Mouse (Mus musculus): Measurements from ENCODE around the gene Cdyl2.

Cdyl2 gene

DNA sequence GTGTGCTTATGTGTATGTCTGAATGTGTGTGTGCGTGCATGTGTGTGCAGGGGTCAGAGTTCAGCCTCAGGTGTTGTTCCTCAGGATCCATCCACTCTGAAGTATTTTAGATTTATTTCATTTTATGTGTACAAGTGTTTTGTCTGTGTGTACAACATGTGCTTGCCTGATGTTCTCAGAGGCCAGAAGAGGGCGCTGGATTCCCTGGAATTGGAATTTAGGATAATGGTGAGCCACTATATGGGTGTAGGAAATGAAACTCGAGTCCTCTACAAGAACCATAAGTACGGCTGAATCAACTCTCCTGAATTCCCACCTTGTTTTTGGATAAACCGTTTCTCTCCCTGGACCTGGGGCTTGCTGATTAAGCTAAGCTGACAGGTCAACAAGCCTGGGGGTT is 61.2 kb downstream of the Cdyl2 start:
- peak; percentile 36 for DNase-seq (ENCODE audit: low read depth)

DNA sequence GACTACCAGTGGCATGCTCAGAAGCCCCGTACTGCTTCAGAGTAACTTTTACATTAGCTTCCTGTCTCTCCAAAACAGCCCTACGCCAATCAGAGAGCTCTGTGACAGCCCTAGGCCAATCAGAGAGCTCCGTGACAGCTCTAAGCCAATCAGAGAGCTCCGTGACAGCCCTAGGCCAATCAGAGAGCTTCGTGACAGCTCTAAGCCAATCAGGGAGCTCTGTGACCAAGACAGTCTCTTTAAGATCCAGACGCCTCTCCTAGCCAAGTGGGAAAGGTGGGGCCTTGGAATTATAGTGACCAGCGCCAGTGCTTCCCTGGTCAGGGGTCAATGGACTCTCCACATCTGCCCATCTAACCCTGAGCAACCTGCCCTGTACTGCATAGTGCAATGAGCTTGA is 62.2 kb downstream of the Cdyl2 start:
- DNase-seq (ENCODE audit: low read depth) = no peak

DNA sequence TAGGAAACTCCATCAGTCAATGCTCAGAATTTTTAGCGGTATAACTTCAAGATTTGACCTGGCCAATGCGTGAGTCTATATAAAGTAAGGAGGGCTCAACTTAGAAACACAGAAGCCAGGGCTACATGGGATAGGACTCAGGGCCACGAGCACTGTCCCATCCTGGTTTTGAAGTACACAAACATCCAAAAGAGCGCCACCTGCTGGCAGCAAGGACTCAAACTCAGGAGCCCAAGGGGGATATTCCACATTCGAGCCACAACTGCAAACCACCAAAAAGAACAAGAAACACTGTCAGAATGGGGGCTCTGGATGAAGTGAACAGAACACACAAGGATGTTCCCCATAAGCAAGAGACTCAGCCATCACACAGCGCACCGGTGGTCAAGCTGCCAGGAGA is 63.8 kb downstream of the Cdyl2 start:
- DNase-seq (ENCODE audit: low read depth) = no peak

DNA sequence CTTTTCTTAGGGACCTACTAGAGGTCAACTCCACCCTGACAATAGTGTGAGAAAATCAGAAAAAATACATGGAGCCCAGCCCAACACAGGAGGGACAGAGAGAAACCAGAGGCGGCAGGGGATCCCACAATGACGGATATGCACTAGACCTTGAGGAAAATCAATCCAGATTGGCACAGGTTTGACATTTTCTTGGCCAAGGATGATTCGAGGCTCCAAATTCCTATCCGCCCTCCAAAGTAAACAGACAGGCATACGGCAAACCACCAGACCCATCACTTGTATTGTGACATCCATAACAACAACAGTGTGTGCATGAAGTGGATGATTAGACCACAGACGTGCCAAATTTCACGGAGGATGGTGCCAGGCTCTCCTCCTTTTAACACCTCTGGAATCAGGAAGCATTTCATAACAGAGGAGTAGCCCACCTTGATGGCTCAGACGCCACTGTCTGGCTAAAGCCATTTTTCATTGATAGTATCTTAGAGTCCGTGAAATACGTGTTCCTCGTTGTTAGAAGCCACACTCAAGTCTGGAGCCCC is 65.9 kb downstream of the Cdyl2 start:
- no peak for DNase-seq (ENCODE audit: low read depth)

DNA sequence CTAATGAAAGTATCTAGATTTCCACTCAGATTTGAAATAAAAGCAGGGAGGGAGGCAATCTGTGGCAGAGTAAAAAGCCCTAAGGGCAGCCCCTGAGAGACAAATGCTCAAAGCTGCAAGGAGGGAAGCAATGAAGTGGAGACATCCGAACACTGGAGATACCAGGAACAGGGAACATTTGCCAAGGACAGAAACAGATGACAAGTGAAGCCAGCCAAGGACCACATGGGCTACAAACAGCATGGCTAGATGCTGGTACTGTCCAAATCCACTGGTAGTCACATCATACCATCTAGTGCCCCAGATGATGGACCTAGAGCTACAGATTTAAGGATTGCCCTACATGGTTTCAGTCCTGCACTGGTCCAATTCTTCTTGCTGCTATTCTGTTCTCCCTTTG is 71.3 kb downstream of the Cdyl2 start:
- no peak for DNase-seq (ENCODE audit: low read depth)

DNA sequence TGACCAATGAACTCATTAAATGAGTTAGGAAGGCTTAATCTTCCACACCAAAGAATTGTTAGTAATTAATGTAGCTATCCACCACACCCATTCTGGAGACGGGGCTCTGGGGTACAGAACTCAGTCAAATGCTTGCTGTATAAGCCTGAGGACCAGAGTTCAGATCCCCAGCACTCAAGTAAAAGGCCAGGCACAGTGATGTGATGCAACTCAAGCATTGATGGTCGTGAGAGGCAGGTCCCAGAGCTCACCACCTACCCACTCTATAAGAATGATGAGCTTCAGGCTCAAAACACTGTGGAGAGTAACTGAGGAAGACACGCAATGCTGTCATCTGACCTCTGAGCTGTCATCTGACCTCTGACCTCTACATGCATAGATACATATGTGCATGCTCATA is 76.0 kb downstream of the Cdyl2 start:
- no peak for DNase-seq (ENCODE audit: low read depth)

DNA sequence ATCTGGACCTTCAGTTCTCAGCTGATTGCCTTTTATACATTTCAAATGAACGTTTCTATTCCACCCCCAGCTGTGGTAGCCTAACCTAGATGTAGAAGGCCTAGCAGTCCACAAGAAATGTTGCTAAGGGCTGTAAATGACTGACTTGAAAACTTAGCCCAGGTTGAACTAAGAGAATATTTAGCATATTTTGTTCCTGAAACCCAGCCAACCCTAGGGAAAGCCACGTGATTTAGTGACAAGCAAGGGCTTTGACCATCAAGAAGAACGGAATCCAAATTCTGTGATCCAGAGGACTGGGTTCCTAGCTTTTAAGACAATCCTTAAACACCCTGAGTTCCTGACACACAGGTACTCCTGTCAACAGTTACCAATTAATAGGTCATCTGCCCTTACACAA is 77.9 kb downstream of the Cdyl2 start:
- no peak for DNase-seq (ENCODE audit: low read depth)

DNA sequence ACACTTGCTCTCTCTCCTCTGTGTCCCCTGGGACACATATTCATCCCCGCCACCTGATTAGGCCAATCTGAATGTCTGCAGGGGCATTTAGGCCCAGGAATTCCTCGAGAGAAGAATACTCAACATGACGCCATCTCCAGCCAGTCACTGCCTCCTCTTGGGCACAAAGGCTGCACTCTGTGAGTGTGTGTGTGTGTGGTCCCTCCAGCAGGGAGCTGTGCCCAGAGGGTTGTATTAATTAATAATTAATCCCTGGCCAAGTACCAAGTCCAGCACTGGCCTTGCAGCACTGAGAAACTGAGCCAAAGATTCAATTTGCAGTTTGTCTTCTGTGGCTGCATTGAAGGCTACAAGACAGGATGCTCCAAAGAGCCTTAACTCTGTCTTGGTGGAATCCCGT is 79.8 kb downstream of the Cdyl2 start:
- no peak for DNase-seq (ENCODE audit: low read depth)

DNA sequence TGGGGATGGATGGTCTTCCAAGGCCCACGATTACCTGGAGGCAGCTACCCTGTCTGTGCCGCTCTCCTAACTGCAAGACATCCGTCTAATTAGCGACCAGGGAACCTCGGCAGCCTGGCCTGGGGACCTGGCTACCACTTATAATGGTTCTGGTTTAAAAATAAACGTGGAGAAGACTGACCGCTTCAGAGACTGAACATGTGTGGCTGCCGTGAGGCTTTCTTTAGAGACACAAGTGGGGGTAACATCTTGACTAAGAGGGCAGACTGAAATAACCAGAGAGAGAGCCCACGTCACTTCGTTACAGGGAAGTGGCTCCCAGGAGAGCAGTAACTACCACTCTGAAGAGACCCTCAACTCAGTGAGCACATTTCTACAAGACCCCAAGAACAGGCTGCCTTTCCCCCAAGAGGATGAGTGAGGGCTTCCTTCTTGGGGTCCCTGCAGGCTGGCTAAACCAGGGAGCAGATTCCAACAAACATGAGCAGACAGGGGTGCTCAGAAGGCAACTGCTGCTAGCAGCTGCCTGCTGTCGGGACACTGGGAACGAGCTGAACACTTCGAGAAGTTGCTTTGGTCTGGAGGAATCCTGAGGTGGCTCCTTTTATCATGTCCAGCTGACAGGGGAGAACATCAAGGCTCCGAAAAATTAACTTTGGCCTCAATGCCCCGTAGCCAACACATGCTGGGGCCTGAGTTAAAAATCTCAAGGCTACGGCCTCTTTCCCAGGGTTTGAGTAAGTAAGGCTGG is 82.6 kb downstream of the Cdyl2 start:
- no peak for DNase-seq (ENCODE audit: low read depth)

DNA sequence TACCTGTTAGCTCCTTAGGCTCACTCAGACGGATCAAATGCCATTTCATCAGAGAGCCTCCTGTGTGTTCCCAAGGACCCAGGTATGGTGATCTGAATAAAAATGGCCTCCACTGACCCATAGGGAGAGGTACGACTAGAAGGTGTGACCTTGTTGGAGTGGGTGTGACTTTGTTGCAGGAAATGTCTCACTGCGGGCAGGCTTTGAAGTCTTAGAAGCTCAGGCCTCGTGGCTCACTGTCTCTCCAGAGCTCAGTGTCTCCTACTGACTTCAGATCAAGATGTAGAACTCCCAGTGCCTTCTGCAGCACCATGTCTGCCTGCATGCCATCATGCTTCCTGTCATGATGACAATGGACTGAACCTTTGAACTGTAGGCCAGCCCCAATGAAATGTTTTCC is 87.4 kb downstream of the Cdyl2 start:
- DNase-seq (ENCODE audit: low read depth) = peak; percentile 56

DNA sequence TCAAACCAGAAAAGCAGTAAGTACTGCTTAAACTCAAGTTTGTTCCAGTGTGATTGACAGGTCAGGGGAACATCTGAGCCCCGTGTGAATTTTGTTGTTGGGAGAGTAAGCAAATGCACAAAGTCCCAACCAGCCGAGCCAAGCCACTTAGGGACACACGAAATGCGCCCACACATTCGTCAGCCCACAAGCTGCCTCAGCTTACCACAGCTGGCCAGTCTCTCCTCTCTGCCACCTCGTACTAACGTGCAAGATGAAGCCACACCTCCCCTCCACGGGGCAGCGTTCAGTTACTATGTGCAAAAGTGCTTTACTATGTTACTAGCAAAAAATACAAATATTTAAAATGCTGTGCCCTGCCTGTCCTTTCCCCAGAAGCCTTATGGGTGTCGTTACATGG is 91.9 kb downstream of the Cdyl2 start:
- no peak for DNase-seq (ENCODE audit: low read depth)

DNA sequence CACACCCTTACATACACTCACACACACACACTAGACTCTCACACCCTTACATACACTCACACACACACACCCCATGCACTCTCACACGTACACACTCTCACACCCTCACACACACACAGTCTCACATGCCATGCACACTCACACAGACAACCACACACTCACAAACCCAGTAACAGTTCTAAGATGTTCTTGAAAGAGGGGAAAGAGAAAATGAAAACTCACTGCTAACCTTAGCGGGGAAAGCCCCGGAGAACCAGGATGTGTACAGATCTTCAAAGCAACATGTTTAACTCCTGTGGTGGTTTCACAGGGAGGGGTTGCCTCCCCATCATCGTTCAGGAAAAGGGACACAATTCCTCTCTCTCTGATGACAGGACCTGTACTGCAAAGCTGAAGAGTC is 94.8 kb downstream of the Cdyl2 start:
- peak; percentile 85 for DNase-seq (ENCODE audit: low read depth)

DNA sequence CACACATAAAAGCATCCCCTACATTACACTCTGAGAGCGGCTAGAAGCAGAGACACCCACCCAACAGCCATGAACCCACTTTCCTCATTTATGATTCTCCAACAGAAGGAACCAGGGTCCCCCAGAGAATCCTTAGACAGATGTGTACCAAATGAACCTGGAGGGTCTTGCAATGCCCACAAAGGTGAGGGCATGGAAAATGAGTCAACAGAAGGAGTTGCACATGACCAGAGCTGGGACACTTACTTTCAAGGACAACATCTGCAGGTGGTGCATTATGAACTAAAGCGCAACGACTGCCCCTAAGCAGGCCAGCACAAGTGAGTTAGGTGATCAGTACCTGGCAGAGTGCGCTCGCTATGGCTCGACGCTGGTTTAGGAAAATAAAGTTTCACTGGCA is 95.6 kb downstream of the Cdyl2 start:
- DNase-seq (ENCODE audit: low read depth) = no peak

DNA sequence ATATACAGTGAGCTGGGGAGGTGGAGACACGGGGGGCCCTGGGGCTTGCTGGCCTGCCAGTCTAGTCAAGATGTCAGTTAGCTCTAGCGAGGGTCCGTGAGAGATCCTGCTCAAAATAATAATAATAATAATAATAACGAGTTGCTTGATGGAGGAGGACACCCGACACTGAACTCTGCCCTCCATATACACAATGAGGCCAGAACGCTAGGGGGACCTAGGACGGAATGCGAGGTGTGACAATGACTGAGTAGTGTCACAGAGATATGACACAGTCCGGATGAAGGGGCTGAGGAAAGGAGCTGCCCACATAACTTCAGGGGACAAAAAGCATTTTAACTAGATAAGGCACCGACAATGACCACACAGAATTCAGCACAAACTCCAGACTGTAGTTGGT is 96.4 kb downstream of the Cdyl2 start:
- no peak for DNase-seq (ENCODE audit: low read depth)

DNA sequence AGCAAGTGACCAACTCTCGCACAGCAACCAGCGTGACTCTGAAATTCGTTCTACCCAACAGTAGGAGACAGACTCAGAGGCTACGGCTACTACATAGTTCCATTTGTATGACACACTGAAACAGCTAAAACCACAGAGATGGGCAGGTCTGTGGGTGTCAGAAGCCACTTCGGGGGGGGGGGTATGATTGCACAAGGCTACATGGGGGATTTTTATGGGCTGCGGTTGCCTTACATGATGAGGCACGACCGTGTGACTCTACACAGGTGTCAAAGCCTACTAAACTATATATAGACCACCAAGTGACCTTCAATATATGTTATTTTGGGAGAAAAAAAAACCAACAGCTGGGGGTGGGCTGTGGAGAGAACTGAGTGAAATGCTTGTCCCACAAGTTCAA is 96.8 kb downstream of the Cdyl2 start:
- peak; percentile 74 for DNase-seq (ENCODE audit: low read depth)

DNA sequence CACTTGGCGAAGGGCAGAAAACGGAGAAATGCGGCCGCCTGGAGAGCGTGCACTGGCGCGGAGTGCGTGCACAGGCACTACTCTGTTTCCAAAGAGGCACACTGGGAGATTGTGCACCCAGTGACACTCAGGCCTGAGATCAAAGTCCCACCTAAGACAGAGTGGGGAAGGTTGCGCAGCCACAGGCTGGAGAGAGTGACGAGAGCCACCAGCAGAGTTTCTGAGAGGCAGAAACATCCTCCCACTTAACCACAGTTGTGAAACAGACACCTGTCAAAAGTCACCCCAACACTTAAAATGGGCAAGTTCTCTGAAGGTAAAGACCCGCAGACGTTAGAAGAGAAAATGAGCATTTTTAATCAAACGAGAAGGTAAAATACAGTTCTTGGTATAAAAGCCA is 97.5 kb downstream of the Cdyl2 start:
- DNase-seq (ENCODE audit: low read depth) = peak; percentile 86

DNA sequence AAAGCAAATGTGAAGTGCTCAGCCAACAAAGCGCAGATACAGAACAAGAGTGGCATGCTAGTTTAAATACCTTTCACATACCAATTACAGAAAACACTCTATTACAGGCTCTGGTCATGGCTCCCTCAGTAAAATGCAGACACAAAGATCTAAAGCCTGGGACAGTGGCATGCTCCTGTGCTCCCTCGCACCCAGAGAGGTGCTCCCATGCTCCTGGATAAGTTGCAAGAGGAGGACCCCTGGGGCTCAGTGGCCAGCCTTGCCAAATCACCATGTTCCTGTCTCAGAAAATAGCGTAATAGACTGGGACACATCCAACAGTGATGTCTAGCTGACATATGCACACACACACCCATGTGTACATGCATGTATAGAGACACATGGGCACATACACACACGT is 98.4 kb downstream of the Cdyl2 start:
- no peak for DNase-seq (ENCODE audit: low read depth)

DNA sequence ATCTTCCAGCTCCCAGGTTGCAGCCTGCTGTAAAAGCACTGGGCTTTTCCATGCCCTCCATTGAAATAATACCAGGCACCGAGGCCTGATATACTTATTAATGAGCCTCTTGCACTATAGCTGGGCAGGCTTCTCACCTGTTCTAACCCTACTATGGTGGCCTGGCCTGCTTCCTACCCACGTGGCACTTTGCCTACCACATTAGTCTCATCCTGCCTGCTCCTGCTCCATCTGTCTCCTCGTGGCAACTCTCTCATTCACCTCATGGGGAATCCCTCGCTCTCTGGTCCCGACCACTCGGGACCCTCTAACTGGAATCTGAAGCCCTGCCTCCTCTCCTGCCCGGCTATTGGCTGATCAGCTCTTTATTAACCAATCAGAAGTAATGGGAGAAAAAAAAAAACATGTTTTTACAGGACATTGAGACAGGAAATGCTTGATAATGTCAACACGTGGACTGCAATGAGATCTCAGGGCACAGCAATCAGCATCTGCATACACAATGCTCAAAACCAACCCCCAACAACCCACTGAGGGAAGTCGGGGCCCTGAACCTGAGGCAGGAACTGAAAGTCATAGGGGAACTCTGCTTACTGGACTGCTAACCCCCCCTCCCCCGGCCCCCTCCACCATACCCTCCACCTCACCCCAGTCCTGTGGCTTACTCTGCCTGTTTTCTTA is 99.2 kb downstream of the Cdyl2 start:
- no peak for DNase-seq (ENCODE audit: low read depth)

DNA sequence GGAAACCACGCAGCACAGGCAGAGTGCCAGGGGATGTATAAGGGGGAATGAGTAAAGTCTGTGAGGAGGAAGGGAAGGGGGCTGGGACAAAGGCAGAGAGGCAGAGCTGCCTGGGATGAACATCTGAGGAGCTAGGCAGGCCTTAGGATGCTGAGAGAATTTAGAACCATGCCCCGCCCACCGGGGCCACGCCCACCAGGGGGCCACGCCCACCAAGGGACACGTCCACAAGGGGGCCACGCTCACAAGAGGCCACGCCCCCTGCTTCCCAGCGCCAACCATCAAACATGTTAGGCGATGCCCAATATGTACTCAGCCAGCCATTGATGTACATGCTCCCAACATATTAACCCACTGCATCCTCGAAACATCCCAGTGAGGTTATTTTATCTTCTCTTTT is 102.7 kb downstream of the Cdyl2 start:
- peak; percentile 48 for DNase-seq (ENCODE audit: low read depth)

DNA sequence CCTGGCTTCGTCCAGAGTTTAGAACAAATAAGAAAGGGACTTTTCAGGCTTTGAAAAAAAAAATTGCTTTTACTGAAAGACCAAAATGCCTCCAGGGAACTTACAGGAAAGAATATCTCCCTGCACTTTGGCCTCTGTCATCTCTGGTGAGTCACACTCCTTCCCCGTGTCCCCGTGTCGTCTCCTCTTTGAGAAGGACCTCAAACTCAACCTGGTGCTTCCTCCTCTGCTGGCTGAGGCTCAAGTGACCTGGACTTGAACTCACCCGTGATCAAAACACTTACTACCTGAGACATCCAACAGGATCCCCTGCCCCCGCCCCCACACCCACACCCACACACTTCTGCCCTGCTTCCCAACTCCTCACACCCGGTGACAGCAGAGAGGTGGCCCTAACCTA is 103.8 kb downstream of the Cdyl2 start:
- DNase-seq (ENCODE audit: low read depth) = no peak

DNA sequence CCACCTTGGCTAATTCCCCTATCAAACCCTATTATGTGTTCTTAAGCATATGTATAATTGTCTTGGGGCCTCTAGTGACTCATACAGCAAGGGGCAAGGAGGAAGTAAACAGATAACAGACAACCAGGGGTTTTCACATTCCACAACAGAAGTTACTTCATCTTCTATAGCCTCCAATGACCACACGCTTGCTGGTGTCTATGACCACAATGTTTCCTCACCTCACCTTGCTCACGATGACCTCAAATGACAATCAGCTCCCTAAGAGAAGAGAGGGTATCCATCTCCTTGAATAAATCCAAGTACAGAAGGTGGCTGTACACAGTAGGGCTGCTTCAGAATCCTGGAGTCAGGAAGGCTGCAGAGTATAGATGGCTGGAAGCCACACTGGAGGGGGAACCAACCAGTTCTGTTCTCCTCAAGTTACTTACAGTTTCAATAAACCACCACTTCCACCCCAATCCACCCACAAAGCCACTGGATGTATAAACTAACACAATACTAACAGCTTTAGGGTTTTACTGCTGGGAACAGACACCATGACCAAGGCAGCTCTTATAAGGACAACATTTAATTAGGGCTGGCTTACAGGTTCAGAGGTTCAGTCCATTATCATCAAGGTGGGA is 104.8 kb downstream of the Cdyl2 start:
- DNase-seq (ENCODE audit: low read depth) = no peak

DNA sequence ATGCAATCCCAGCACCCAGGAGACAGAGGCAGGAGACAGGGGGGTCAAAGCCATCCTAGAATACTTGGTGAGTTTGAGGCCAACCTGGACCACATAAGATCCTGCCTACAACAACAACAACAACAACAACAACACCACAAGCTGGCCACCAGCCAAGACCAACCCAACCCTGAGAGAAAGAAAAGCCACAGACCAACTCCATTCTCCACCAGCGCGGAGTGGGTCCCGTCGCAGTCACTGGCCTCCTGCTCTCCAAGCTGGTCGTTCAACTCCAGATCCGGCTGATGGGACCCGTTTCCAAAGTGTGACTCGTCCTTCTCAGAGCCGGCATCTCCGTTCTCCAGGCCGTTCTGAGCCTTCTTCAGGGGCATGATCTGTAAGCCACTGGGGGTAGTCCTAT is 109.2 kb downstream of the Cdyl2 start:
- no peak for DNase-seq (ENCODE audit: low read depth)

DNA sequence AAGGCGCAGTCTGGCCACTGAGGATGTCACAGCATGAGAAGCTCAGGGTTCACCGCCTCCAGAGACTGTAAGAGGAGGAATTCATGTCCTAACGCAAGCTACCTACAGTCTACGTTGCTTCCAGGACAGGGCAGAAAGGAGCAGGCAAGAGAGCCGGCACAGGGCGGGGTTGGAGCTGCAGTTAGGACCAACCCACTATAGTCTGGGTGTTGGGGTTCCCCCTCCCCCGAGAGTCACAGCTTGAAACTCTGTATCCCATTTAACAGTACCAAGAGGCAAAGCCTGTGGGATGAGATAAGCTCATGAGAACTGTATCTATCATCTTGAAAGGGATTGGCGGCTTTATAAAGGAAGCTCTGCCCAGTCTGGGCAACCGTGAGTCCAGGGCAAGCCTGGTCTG is 110.5 kb downstream of the Cdyl2 start:
- no peak for DNase-seq (ENCODE audit: low read depth)

Data from naive thymus-derived CD4-positive, alpha-beta T cell, adult 2 months (primary cell).